Mouse (Mus musculus) intestine, postnatal 0 days (tissue): ENCODE results near the gene Stx6. TPM values are rescaled to one million over a fixed set of nuclear protein-coding genes. Genes with fewer than 3 reads are reported as not detected.

Experiments
- ATAC-seq: fragments of 200-750 bp; cut with Nextera tagmentation; 2 replicates; pipeline ENCODE4 v1.8.0; 2017; ENCODE audit warnings: mild to moderate bottlenecking, moderate TSS enrichment, moderate library complexity
- H3K27ac ChIP-seq: fragments of 300-500 bp; sonication (generic); 2 replicates; pipeline ENCODE4 v1.5.1; 2014; ENCODE audit warnings: mild to moderate bottlenecking, low read depth, low read length, moderate library complexity
- H3K27me3 ChIP-seq: fragments of 300-500 bp; sonication (generic); replicated peaks from 2 replicates; pipeline ENCODE4 v1.6.1; 2014; ENCODE audit warnings: low read length, mixed read lengths; ENCODE audit not compliant: control insufficient read depth, insufficient read depth
- H3K36me3 ChIP-seq: fragments of 300-500 bp; sonication (generic); 2 replicates; pipeline ENCODE4 v1.6.1; 2014; ENCODE audit warnings: mild to moderate bottlenecking, moderate library complexity; ENCODE audit not compliant: control insufficient read depth, insufficient read depth
- H3K4me1 ChIP-seq: fragments of 300-500 bp; sonication (generic); replicated peaks from 2 replicates; pipeline ENCODE4 v1.6.1; 2014; ENCODE audit warnings: antibody characterized with exemption, low read length, mixed read lengths; ENCODE audit not compliant: control insufficient read depth, insufficient read depth
- H3K4me2 ChIP-seq: fragments of 300-500 bp; sonication (generic); replicated peaks from 2 replicates; pipeline ENCODE4 v1.6.1; 2014; ENCODE audit warnings: low read depth, mild to moderate bottlenecking, moderate library complexity
- H3K4me3 ChIP-seq: fragments of 300-500 bp; sonication (generic); 2 replicates; pipeline ENCODE4 v1.5.1; 2014; ENCODE audit warnings: low read depth, low read length
- H3K9ac ChIP-seq: fragments of 300-500 bp; sonication (generic); 2 replicates; pipeline ENCODE4 v1.6.1; 2014; ENCODE audit warnings: mild to moderate bottlenecking, low read depth, low read length
- H3K9me3 ChIP-seq: fragments of 300-500 bp; sonication (generic); 2 replicates; pipeline ENCODE4 v1.6.1; 2016; ENCODE audit warnings: mixed run types; ENCODE audit not compliant: control insufficient read depth
- CTCF ChIP-seq: sonication (generic); IDR thresholded peaks from 2 replicates; pipeline ENCODE4 v1.5.1; 2016; ENCODE audit warnings: low read depth, mild to moderate bottlenecking, control low read depth, antibody characterized with exemption, moderate library complexity
- WGBS: fragments of 180-500 bp; shearing (Covaris S2); extraction: QIAGEN DNeasy Blood & Tissue Kit; methylation state at CpG from one replicate; pipeline ENCODE4 v1.1.7; 2014; 5-methylcytosine and 5-hydroxymethylcytosine counted together
- polyA plus RNA-seq: library from polyadenylated mRNA; unstranded; fragments of >200 nt; fragmentation: Nextera tagmentation; extraction: Ambion mirVana; gene quantifications from 2 replicates; pipeline ENCODE4 v1.2.1, GENCODE M21; 2015

The Stx6 gene
- polyA plus RNA-seq, 1 experiment from 2014 or later: 25.2 TPM

DNA sequence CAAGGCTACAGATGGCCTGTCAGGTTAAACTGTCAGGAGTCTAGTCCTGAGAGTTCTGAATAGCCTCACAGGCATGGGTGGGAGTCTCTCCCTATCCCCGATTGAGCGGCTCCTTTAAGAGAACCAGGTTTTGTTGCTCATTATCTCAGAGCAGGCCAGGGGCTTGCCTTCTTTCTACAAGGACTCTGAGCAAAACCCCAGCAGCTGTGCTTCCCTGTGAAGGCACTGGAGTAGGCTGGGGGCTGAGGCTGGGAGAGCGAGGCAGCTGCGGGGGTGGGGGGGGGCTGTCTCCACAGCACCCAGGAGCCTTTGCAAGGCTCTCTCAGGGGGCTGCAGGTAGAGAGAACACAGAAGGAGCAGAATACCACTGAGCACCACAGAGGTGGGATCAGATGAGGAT is 80.7 kb downstream of the Stx6 start:
- H3K36me3 ChIP-seq: no peaks in the 10 kb centered on the region
- no peak overlapping the region for H3K4me3 ChIP-seq
- H3K27me3 ChIP-seq: peaks cover 10% of the 10 kb centered on the region
- TF ChIP-seq CTCF: no peak
- no peak overlapping the region for H3K9ac ChIP-seq
- no peak for ATAC-seq
- H3K4me2 ChIP-seq: no peak overlapping the region
- 77% methylated on average over 4 of the region's 4 CpGs for WGBS
- H3K4me1 ChIP-seq: no peaks in the 10 kb centered on the region
- no peak overlapping the region for H3K27ac ChIP-seq
- no peaks in the 10 kb centered on the region for H3K9me3 ChIP-seq

- Histone ChIP-seq H3K9me3 (no peaks in the 10 kb centered on the region), H3K27ac (no peak overlapping the region), H3K36me3 (no peaks in the 10 kb centered on the region), H3K4me2 (no peak overlapping the region), H3K9ac (no peak overlapping the region), H3K27me3 (peaks cover 17% of the 10 kb centered on the region), H3K4me3 (no peak overlapping the region), H3K4me1 (no peaks in the 10 kb centered on the region)
- 80% methylated on average over 6 of the region's 6 CpGs for WGBS
- no peak for ATAC-seq
- no peak for TF ChIP-seq CTCF
Observed at GRCm38 (mm10) chr1:155239962-155240717, 81.6 kb downstream of the Stx6 start.

DNA sequence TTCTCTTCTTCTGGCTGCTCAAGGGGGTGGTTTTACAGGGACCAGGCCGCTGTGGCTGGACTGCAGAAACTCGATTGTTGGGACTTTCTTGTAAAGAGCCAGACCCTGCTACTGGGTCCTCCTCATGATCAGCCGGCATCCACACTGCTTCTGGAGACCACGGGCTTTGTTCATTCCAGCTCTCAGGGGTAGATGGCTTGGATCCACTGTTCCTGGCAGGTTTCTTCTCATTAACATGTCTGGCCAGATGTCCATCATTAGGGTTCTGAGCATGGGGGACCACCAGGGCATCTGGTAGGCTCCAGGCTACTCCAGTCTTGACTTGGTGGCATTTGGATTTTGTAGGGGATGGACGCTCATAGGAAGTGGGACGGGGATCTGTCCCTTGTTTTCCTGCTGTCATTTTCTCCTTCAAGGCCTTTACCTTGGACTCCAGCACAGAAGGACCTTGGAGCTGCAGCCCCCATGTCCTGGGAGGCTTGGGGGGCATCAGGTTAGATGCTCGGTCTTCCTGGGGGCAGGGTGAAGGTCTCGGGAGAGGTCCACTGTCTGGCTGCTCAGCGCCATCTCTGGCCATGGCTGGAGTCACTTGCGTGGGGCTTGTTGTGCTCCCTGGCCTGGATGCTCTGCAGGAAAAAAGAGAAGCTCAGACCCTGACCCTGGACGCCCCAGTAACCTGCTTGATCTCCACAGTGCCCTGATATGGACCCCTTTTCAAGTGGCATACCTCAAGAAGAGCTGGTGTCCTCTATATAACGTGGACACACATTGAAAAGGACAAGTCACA is 83.4 kb downstream of the Stx6 start:
- Histone ChIP-seq H3K9ac (no peak overlapping the region), H3K4me2 (no peak overlapping the region), H3K27ac (no peak overlapping the region), H3K36me3 (no peaks in the 10 kb centered on the region), H3K9me3 (no peaks in the 10 kb centered on the region), H3K4me1 (no peaks in the 10 kb centered on the region), H3K4me3 (no peak overlapping the region), H3K27me3 (peaks cover 24% of the 10 kb centered on the region)
- TF ChIP-seq CTCF: no peak
- WGBS: 82% methylated on average over 12 of the region's 12 CpGs
- no peak for ATAC-seq

DNA sequence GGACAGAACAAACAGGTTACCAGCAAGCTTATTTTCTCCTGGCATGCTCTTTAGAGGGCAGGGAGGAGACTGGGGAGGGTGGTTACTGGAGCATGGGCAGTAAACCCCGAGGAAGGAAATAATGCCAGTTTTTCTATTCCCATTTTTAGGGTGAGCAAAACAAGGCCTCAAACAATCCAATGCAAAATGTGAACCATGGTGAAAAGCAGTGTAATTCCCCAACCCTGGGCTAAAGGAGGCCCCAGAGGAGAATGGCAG is 83.9 kb downstream of the Stx6 start:
- H3K36me3 ChIP-seq: no peaks in the 10 kb centered on the region
- WGBS: 70% methylated on average over 1 of the region's 1 CpGs
- H3K27me3 ChIP-seq: peaks cover 24% of the 10 kb centered on the region
- no peak overlapping the region for H3K9ac ChIP-seq
- ATAC-seq: no peak
- H3K27ac ChIP-seq: no peak overlapping the region
- H3K4me1 ChIP-seq: no peaks in the 10 kb centered on the region
- H3K4me2 ChIP-seq: no peak overlapping the region
- H3K4me3 ChIP-seq: no peak overlapping the region
- no peak for TF ChIP-seq CTCF
- H3K9me3 ChIP-seq: no peaks in the 10 kb centered on the region

GRCm38 (mm10) chr1:155243797-155244770 is 85.6 kb downstream of the Stx6 start, which contains the start of gene BC034090:
BC034090 (minus strand) TSS chr1:155244444.
- peak; percentile 59 for ATAC-seq
- 2% methylated on average over 82 of the region's 85 CpGs for WGBS
- peak within 1 kb of the TSS; percentile 51 for H3K4me3 ChIP-seq

More at GRCm38 (mm10) chr1:155243797-155244770, 85.6 kb downstream of the Stx6 start, which contains the start of gene BC034090:
- H3K36me3 ChIP-seq: no peaks in the 10 kb centered on the region
- 0 out of 2 replicates have a peak, but pooled peaks have one; percentile 7 for TF ChIP-seq CTCF
- peak within 1 kb of the TSS; percentile 70 for H3K27ac ChIP-seq
- peaks cover 24% of the 10 kb centered on the region for H3K27me3 ChIP-seq
- peak within 1 kb of the TSS; percentile 56 for H3K9ac ChIP-seq
- H3K4me2 ChIP-seq: peak within 1 kb of the TSS; percentile 75
- H3K9me3 ChIP-seq: no peaks in the 10 kb centered on the region
- H3K4me1 ChIP-seq: no peaks in the 10 kb centered on the region
